In the genomic region with DNA sequence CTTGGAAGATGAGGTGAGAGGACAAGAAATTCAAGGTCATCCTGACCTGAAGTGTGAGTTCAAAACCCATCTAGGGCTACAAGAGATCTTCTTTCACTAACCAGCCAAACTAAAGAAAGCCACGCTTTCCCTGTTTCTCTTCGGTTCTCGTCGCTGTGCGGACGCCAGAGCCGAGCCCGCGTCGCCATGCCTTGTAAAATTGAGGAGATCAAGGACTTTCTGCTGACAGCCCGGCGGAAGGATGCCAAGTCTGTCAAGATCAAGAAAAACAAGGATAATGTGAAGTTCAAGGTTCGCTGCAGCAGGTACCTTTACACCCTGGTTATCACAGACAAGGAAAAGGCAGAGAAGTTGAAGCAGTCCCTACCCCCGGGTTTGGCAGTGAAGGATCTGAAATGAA, we compare ENCODE assay signal across 12 mouse cellular contexts. TPM values are rescaled to one million over a fixed set of nuclear protein-coding genes. Genes with fewer than 3 reads are reported as not detected.
DNase-seq lines count a peak whose midpoint lies in the region.
"Had no signal": no experiment of that assay in that cellular context is flagged by ENCODE, and none has a peak within 500 bp of the region (broad histone marks: within the 10 kb centered on the region; RNA-seq: fewer than 3 reads in every experiment).

No protein-coding gene starts in this region.

- peak; percentile 66 to 87 for DNase-seq in adrenal gland, adult (ENCODE audit: inconsistent age in 2 of 2, low spot score in 1 of 2)
- peak; percentile 67 for DNase-seq in adrenal gland, adult 2 months
- peak; percentile 50 for DNase-seq in adrenal gland, postnatal 10 days
- peak; percentile 58 for DNase-seq in adrenal gland, postnatal 14 days
- DNase-seq in adrenal gland, postnatal 36 days = peak; percentile 43 to 61

RNA-seq across cellular contexts. Expression of a gene that starts 8.9 kb away (rescaled TPM):
- 10 to 100 TPM; 45.1 to 61.0 TPM for total RNA-seq in adrenal gland, adult 2 months (2021)
- polyA plus RNA-seq in adrenal gland, adult 2 months (2012; rRNA removed) = 20.4 and 26.9 TPM in 2 replicates
- 10 to 100 TPM; 54.7 to 56.9 TPM for total RNA-seq in adrenal gland, postnatal 10 days (2021)
- total RNA-seq in adrenal gland, postnatal 14 days (2021) = 53.9 and 57.6 TPM in 2 replicates
- total RNA-seq in adrenal gland, postnatal 36 days (2021) = 10 to 100 TPM; 51.7 to 55.3 TPM

RNA-seq across cellular contexts. Expression of a gene that starts 28.5 kb away (rescaled TPM):
- total RNA-seq in adrenal gland, adult 2 months (2021) = 10 to 100 TPM; 24.4 to 26.4 TPM
- 30.9 and 69.4 TPM in 2 replicates for polyA plus RNA-seq in adrenal gland, adult 2 months (2012; rRNA removed)
- 10 to 100 TPM; 17.3 to 22.9 TPM for total RNA-seq in adrenal gland, postnatal 10 days (2021)
- total RNA-seq in adrenal gland, postnatal 14 days (2021) = 18.9 and 22.9 TPM in 2 replicates
- 10 to 100 TPM; 25.2 to 25.7 TPM for total RNA-seq in adrenal gland, postnatal 36 days (2021)
- total RNA-seq: MEL had no signal

RNA-seq across cellular contexts. Expression of a gene that starts 29.3 kb away (rescaled TPM):
- 1 to 10 TPM; 2.1 to 4.8 TPM for total RNA-seq in adrenal gland, adult 2 months (2021)
- 10.3 and 10.9 TPM in 2 replicates for polyA plus RNA-seq in adrenal gland, adult 2 months (2012; rRNA removed)
- 1 to 10 TPM; 1.8 to 2.0 TPM for total RNA-seq in adrenal gland, postnatal 10 days (2021)
- 2.1 and 3.0 TPM in 2 replicates for total RNA-seq in adrenal gland, postnatal 14 days (2021)
- 1 to 10 TPM; 2.5 to 3.5 TPM for total RNA-seq in adrenal gland, postnatal 36 days (2021)
- total RNA-seq: CH12.LX, MEL had no signal
- polyA plus RNA-seq: activated CD4-positive, CD25-positive, alpha-beta regulatory T cell, adult 4 months; C2C12; CD4-positive, CD25-positive, alpha-beta regulatory T cell, adult 4 months; G1E; Patski had no signal

RNA-seq across cellular contexts. Expression of a gene that starts 57.8 kb away (rescaled TPM):
- 10 to 100 TPM; 11.2 to 15.5 TPM for total RNA-seq in adrenal gland, adult 2 months (2021)
- 26.4 and 31.5 TPM in 2 replicates for polyA plus RNA-seq in adrenal gland, adult 2 months (2012; rRNA removed)
- 10 to 100 TPM; 12.3 to 13.4 TPM for total RNA-seq in adrenal gland, postnatal 10 days (2021)
- 10.4 and 11.5 TPM in 2 replicates for total RNA-seq in adrenal gland, postnatal 14 days (2021)
- total RNA-seq in adrenal gland, postnatal 36 days (2021) = 10 to 100 TPM in 1 of 2 experiments, 1 to 10 TPM in 1; 6.9 to 15.0 TPM
- total RNA-seq: CH12.LX, G1E had no signal
- polyA plus RNA-seq: activated CD4-positive, CD25-positive, alpha-beta regulatory T cell, adult 4 months; CD4-positive, CD25-positive, alpha-beta regulatory T cell, adult 4 months; G1E had no signal

Comparison
In these comparisons a context has a peak if more than half of its experiments do, and no peak if none do; other contexts are left out.
1. Peak in every context shown above with its lines: DNase-seq.